Mouse (Mus musculus): ENCODE measurements around the gene B4galt4.

DNA sequence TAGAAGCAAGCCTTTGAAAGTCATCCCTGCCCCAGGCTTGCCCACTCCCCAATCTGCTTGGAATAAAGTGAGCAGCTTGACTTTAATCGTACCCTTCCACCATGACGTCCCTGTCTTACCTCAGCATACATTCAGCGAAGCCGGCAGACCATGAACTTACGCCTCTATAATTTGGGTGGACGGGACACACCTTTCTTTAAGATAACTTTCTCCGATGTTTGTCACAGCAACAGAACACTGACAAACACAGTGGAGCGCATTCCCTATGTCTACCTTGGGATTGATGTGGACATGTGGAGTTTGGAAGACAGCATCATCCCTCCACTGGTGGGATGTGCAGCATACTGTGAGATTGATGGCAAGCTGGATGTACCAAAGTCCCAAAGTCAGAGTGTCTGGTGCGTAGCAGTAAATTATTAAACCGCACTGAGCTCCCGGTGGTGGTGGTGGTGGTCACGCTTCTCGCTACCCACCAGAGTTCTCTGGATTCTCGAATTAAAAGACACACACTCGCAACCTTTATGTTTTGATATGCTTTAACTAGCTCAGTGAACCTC lies 13.4 kb upstream of the B4galt4 start:
- TF ChIP-seq TCF12 (IDR thresholded peaks at IDR 0.05; ENCODE audit: low read depth, low read length) (no peak), TBP (conservative IDR thresholded peaks at IDR 0.05; ENCODE audit: low read depth, low read length) (no peak)

Measured in CH12.LX (cell line).